Mouse (Mus musculus) adrenal gland, adult 2 months (tissue): Measurements from ENCODE around the gene Galnt7. TPM values are rescaled to one million over a fixed set of nuclear protein-coding genes. Genes with fewer than 3 reads are reported as not detected.
"Not testable (repeated sequence)": the region's sequence is repeated elsewhere in the genome, so short reads cannot be mapped to it uniquely, and the experiment has no call there.

Experiments used
- DNase-seq: peaks from one replicate; pipeline ENCODE4 v3.0.0; 2021
- polyA plus RNA-seq: library from polyadenylated mRNA; depleted of rRNA; stranded (reverse); fragments of >200 nt; gene quantifications from 2 replicates; pipeline ENCODE4 v1.2.3, GENCODE M21; 2012
- total RNA-seq, 2 experiments: library from RNA; stranded (reverse); gene quantifications; 2 replicates each; pipeline ENCODE4 v1.2.3; 2021

Gene Galnt7
- total and polyA plus RNA-seq, 3 experiments: 0.84 to 12.6 (median 11.0) TPM

- peak; percentile 44 for DNase-seq
Measured at GRCm38 (mm10) chr8:57540110-57540838, 112.6 kb downstream of the Galnt7 start.

DNA sequence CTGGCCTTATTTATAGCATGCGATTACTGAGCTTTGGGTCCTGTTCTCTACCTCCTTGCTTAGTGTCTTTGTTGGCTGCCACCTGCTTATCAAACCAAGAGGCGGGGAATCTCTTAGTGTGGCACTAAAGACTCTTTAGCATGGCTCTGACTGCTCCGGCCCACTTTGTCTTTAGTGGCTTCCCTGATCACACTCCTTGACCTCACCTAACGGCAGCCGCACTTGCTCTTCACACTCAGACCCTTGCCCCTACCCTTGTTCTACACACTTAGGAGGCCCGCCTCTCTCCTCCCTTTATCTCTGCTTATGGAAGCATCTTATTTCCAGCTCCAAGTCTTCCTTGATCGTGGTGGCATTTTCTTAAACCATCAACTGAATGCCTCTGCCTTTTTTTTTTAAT lies 114.2 kb downstream of the Galnt7 start:
- no peak for DNase-seq

DNA sequence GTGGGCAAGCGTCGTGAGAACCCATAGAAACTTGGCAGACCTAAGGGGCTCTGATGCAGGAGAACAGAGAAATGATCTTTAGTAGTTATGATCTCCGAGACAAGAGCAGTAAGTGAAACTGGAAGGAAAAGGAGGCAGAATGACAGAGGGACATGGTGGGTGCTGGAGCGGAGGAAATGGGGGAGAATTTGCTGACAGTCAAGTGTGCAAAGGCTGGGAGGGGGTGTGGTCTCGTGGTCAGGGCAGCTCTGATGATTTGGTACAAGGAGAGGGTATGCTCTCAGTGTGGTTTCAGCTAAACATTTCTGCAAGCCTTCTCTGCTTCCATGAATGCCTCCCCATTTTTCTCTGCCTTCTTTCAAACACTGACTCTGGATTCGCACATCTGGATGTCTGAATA lies 116.7 kb downstream of the Galnt7 start:
- DNase-seq: no peak

DNA sequence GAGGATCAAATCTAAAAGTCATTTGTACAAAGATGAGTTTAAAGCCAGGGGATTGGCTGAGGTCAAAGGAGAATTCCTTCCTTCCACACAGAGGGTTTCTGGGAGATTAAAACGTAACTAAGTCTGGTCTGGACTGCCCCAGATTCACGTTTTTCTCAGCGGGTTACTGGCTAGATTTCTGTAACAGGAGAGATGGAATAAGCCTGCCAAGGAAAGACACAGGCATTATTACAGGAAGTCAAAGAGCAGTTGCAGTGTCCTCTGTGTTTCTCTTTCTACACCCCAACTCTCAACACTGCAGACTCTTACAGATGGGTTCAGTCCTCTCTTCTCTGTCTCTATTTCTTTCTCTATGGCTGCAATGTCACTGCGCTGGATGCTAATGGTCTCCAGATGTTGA lies 118.3 kb downstream of the Galnt7 start:
- no peak for DNase-seq

- DNase-seq: no peak
Measured at GRCm38 (mm10) chr8:57533106-57533505, 119.7 kb downstream of the Galnt7 start.

GRCm38 (mm10) chr8:57532223-57532622 lies 120.6 kb downstream of the Galnt7 start:
- DNase-seq: no peak

DNA sequence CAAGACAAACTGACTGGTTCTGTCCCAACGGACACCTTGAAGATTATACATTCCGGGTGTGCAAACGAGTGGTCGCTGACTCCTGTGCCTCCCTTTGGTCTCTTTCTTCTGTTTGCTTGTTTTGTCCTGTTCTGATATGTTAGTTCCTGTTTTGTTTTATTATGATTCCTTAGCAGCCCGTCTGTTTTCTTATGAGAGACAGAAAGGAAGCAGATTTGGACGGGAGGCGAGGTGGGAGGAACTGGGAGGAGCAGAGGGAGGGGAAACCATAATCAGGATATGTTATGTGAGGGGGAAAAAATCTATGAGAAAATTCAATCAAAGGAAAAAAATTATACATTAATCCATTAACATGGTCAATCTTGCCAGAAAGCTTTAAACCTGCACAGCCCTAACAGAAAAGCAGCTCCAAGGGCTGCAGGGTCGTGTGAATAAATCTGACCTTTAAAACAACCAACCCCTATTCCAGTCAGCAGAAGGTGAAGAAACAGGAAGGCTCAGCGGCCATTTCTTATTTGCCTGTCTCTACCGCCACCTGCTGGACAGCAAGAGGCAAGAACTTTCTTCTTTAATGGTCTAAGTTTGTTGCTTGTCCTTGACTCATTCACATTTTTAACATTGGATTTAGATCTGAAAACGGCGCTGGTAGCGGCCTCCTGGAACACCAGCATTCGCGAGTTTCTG lies 122.0 kb downstream of the Galnt7 start:
- peak; percentile 85 for DNase-seq

DNA sequence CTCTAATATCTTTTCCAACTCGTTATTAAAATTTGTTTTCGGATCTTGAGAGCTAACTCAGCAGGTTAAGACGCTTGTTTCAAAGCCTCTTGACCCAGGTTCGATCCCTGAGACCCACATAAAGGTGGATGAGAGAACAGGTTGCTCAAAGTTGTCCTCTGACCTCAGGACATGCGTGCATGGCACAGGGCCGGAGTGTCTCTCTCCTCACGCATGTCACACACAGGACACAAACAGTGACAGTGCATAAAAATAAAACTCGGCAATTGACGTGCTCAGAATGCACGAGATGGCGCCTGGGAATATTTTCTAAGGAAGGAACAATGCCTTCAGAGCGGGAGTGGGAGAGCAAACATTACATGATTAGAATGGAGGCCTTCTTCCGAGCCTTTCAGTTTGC lies 122.6 kb downstream of the Galnt7 start:
- no peak for DNase-seq

DNA sequence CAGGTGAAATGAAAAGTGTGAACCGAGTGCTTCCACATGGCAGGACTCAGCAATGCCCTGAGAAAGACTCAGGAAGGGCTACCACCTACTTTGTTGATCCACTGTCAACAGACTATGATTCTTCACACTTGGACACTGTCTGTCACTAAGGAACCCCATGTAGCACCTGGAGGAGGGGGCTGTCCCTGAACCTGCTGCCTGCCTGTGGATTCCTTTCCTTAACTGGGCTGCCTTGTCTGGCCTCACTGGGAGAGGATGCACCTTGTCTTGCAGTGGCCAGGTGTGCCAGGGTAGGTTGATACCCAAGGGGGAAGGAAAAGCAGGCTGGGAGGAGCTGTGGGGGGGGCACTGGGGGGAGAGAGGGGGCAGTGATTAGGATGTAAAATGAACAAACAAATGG lies 124.8 kb downstream of the Galnt7 start:
- DNase-seq: no peak

DNA sequence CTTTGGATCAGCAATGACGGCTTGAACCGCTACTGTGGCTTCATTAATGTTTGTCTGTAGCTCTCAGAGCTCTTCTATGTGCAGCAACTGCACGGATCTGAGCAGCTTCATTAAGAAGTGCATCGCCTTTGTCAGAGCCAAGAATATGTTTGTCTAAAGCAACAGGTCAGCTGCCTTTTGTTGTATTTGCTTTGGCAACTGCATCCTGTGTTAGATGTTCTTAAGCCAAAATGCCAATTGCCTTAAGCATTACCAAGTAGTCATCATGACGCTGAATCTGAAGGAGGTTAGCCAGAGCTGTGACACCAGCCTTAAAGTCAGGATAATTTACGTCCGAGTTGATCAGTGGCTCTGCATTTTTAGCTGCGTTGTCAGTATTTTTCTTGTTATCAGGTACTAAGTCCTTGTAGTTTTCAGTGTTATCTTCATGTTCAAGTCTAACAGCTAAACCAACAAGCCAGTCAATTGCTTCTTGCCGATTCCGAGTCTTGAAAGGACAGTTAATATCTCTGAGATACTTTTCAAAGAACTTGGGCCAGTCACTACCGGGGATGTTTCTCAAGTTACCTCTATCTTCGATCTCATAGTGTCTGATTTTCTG lies 132.5 kb downstream of the Galnt7 start:
- DNase-seq: peak; percentile 14

DNA sequence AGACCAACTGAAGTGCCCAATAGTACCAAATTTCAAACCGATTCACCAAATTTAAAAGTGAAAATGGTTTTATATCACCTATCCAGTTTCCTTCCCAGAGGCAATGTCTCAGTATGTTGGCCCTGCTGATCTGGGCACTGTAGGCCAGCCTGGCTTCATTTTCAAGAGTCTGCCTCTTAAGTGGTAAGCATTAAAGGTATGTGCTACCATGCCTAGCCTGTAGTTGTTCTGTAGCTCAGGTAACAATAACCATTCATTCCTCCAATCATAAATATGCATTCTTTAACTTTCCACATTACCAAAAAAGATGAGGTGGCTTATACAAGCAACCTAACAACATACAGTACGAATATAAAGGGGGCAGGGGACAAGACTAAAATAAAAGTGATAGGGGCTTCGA lies 135.1 kb downstream of the Galnt7 start:
- DNase-seq: no peak

- not testable (repeated sequence) for DNase-seq
Measured at GRCm38 (mm10) chr8:57516685-57517084, 136.1 kb downstream of the Galnt7 start.

GRCm38 (mm10) chr8:57513178-57513661 lies 139.6 kb downstream of the Galnt7 start:
- DNase-seq: not testable (repeated sequence)

- DNase-seq: peak; percentile 59
Measured at GRCm38 (mm10) chr8:57512141-57513056, 140.4 kb downstream of the Galnt7 start.

- peak; percentile 100 for DNase-seq
Measured at GRCm38 (mm10) chr8:57511316-57512118, 141.3 kb downstream of the Galnt7 start, which contains the start of gene Hmgb2. Hmgb2 (plus strand) TSS chr8:57511907.

DNA sequence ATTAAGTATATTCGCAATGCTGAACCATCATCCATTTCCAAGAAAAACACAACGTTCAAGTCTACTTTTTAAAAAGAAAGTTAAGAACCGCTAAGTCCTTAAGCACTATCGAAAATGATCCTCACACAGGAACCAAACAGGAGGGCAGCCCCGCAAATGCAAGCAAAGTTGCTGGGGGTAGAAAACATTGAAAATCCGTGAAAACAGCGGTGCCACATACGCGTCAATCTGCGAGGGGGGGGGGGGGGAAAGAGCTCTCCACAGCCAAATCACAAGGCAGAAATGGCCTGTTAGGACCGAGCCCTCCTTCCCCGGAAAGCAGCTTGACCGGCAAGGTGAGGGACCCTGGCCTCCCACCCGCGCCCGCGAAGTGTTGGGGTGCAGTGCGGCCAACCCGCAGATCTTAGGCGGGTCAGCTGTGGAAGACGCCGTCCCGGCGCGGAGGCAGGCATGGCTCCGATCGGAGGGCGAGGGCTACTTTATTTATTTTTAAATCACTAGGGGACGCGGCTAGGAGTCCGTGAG lies 142.0 kb downstream of the Galnt7 start:
- DNase-seq: no peak

DNA sequence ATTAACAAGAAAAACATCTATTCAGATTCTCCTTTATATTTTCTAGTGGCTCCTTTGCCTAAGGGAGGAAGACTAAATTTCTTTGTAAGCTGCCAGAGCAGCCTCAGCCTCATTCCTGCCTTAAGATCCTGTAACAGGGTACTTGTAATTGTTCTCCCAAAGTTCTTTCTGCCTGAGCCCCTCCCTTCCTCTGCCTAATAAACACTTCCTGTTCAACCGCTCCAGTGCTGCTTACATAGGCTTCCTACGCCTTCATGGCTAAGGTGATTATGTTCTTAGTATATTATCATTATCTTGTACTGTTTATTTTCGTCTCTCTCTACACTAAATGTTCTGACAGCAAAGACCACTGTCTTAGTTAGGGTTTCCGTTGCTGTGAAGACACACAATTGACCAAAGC lies 144.2 kb downstream of the Galnt7 start:
- DNase-seq: no peak

DNA sequence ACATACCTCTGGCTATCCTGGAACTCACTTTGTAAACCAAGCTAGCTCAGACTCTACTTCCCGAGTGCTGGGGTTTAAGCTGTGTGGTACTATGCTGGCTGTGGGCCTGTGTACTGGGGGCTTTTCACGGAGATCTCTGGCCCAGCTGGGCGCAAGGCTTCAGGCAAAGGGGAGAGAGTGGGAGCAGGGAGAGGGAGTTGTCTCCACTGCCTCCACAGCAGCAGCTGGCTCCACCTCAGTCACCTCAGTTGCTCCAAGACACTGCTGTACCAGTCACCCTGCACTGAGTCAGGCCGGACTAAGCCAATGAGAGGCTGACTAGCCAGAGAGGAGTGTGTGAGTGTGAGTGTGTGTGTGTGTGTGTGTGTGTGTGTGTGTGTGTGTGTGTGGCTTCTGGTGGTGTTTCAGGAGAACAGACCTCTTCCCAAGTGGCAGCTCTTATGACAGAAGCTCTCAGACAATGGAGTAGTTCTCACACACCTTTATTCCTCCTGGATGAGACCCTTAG lies 145.2 kb downstream of the Galnt7 start:
- DNase-seq: no peak

- not testable (repeated sequence) for DNase-seq
Measured at GRCm38 (mm10) chr8:57505500-57505899, 147.3 kb downstream of the Galnt7 start.

GRCm38 (mm10) chr8:57503641-57504040 lies 149.2 kb downstream of the Galnt7 start:
- DNase-seq: peak; percentile 48
